26 mouse cellular contexts compared by ENCODE assay signal in genomic region chr13:32235046-32235445, GRCm38 (mm10).
DNase-seq lines count a peak whose midpoint lies in the region; ATAC-seq and TF ChIP-seq lines count a peak whose summit lies in the region.
"Had no signal": no experiment of that assay in that cellular context is flagged by ENCODE, and none has a peak within 500 bp of the region (broad histone marks: within the 10 kb centered on the region; RNA-seq: fewer than 3 reads in every experiment).

No protein-coding gene starts in this region.

- H3K27me3 ChIP-seq in heart, embryonic 16.5 days (ENCODE audit: control insufficient read depth, insufficient read depth, low read length) = no peaks in the 10 kb centered on the region
- no peaks in the 10 kb centered on the region for H3K27me3 ChIP-seq in MEL (ENCODE audit: control insufficient read depth in 1 of 2, insufficient read depth in 2 of 2, low read length in 2 of 2)
- no peaks in the 10 kb centered on the region for H3K27me3 ChIP-seq in liver, embryonic 13.5 days
- H3K27me3 ChIP-seq in liver, embryonic 16.5 days (ENCODE audit: control insufficient read depth, insufficient read depth, low read depth, low read length) = no peaks in the 10 kb centered on the region
- H3K27me3 ChIP-seq: CH12.LX; forebrain, embryonic 13.5 days; heart, embryonic 12.5 days; hindbrain, embryonic 13.5 days had no signal

- peak; percentile 29 to 63 for TF ChIP-seq EP300 in MEL (IDR thresholded peaks at IDR 0.05; ENCODE audit: low read depth in 1 of 2, low read length in 2 of 2)

- intact Hi-C loops in heart, postnatal 14 days (cut with DNase I) = no loop called here

- no peak for DNase-seq in heart, postnatal 14 days
- DNase-seq in MEL (ENCODE audit: low read depth, low spot score) = peak; percentile 57
- peak; percentile 14 for DNase-seq in liver, embryonic 13.5 days
- no peak for DNase-seq in cerebellum, adult 9-10 months
- DNase-seq in spleen, postnatal 4 days (ENCODE audit: low spot score in 2 of 2) = no peak
- DNase-seq: adrenal gland, adult 2 months; adrenal gland, postnatal 14 days; B cell, adult 2 months; cerebellum, adult 11-12 months; cerebellum, adult 8-10 months; cerebellum, postnatal 14 days; gastrocnemius, adult 2 months; gastrocnemius, postnatal 14 days; heart, adult 11 months; heart, postnatal 36 days had no signal

- H3K9me3 ChIP-seq in heart, embryonic 16.5 days (replicated peaks; ENCODE audit: control insufficient read depth, low read length) = no peaks in the 10 kb centered on the region
- no peaks in the 10 kb centered on the region for H3K9me3 ChIP-seq in MEL (replicated peaks; ENCODE audit: insufficient read depth, low read length)
- H3K9me3 ChIP-seq in liver, embryonic 13.5 days (replicated peaks) = no peaks in the 10 kb centered on the region
- H3K9me3 ChIP-seq in liver, embryonic 16.5 days (replicated peaks; ENCODE audit: control insufficient read depth, low read length) = no peaks in the 10 kb centered on the region
- H3K9me3 ChIP-seq: forebrain, embryonic 10.5 days; forebrain, embryonic 13.5 days; G1E; heart, embryonic 12.5 days; hindbrain, embryonic 10.5 days; hindbrain, embryonic 13.5 days had no signal

- H3K9ac ChIP-seq in heart, embryonic 16.5 days (ENCODE audit: low read length) = no peak overlapping the region
- H3K9ac ChIP-seq in MEL (ENCODE audit: control insufficient read depth, low read depth, low read length, poor library complexity, severe bottlenecking) = no peak overlapping the region
- H3K9ac ChIP-seq in liver, embryonic 13.5 days = no peak overlapping the region
- no peak overlapping the region for H3K9ac ChIP-seq in liver, embryonic 16.5 days (ENCODE audit: low read depth, low read length)
- H3K9ac ChIP-seq: forebrain, embryonic 13.5 days; heart, embryonic 12.5 days; hindbrain, embryonic 13.5 days had no signal

- no peaks in the 10 kb centered on the region for H3K36me3 ChIP-seq in heart, embryonic 16.5 days (ENCODE audit: control insufficient read depth, insufficient read depth)
- H3K36me3 ChIP-seq in MEL (ENCODE audit: control insufficient read depth in 1 of 2, insufficient read depth in 2 of 2, low read length in 2 of 2) = peaks cover 0 to 24% of the 10 kb centered on the region in 2 experiments; a peak in 2 of 4 replicates
- no peaks in the 10 kb centered on the region for H3K36me3 ChIP-seq in liver, embryonic 13.5 days
- H3K36me3 ChIP-seq in liver, embryonic 16.5 days (ENCODE audit: control insufficient read depth, insufficient read depth) = no peaks in the 10 kb centered on the region
- H3K36me3 ChIP-seq: forebrain, embryonic 10.5 days; G1E; heart, embryonic 12.5 days; hindbrain, embryonic 10.5 days; hindbrain, embryonic 13.5 days had no signal

- H3K4me1 ChIP-seq in heart, embryonic 16.5 days (ENCODE audit: control insufficient read depth, insufficient read depth, low read length) = peaks cover 9% of the 10 kb centered on the region
- H3K4me1 ChIP-seq in MEL (ENCODE audit: control insufficient read depth in 1 of 2, insufficient read depth in 2 of 2, low read length in 2 of 2) = peaks cover 18 to 19% of the 10 kb centered on the region in 2 experiments
- peaks cover 29% of the 10 kb centered on the region for H3K4me1 ChIP-seq in liver, embryonic 13.5 days (replicated peaks)
- H3K4me1 ChIP-seq in liver, embryonic 16.5 days (ENCODE audit: control insufficient read depth, low read depth, low read length) = peaks cover 10% of the 10 kb centered on the region
- H3K4me1 ChIP-seq: forebrain, embryonic 13.5 days; hindbrain, embryonic 13.5 days had no signal

- H3K27ac ChIP-seq in heart, embryonic 16.5 days (ENCODE audit: low read length) = peak overlapping the region; percentile 42; the same call in 1 of the 2 replicates
- peak overlapping the region; percentile 45; the same call in 1 of the 2 replicates for H3K27ac ChIP-seq in MEL (ENCODE audit: control insufficient read depth, low read depth, low read length)
- H3K27ac ChIP-seq in liver, embryonic 13.5 days = peak overlapping the region; percentile 51; the same call in 1 of the 2 replicates
- H3K27ac ChIP-seq in liver, embryonic 16.5 days (ENCODE audit: low read length) = no peak overlapping the region
- H3K27ac ChIP-seq: forebrain, embryonic 10.5 days; forebrain, embryonic 13.5 days; hindbrain, embryonic 10.5 days; hindbrain, embryonic 13.5 days had no signal

- no peak for TF ChIP-seq RAD21 in MEL (IDR thresholded peaks at IDR 0.05; ENCODE audit: low read depth, low read length)

- H3K4me2 ChIP-seq in heart, embryonic 16.5 days (ENCODE audit: low read depth, low read length) = no peak overlapping the region
- H3K4me2 ChIP-seq in liver, embryonic 13.5 days = peak overlapping the region; percentile 55; the same call in 1 of the 2 replicates
- H3K4me2 ChIP-seq in liver, embryonic 16.5 days (ENCODE audit: low read depth, low read length) = no peak overlapping the region
- H3K4me2 ChIP-seq: forebrain, embryonic 13.5 days; hindbrain, embryonic 13.5 days had no signal

- H3K4me3 ChIP-seq in heart, embryonic 16.5 days (ENCODE audit: low read length) = no peak overlapping the region
- H3K4me3 ChIP-seq in MEL (ENCODE audit: control insufficient read depth in 1 of 2, insufficient read depth in 1 of 2, low read depth in 2 of 2, low read length in 2 of 2) = no peak overlapping the region
- no peak overlapping the region for H3K4me3 ChIP-seq in liver, embryonic 13.5 days (replicated peaks)
- H3K4me3 ChIP-seq in liver, embryonic 16.5 days (ENCODE audit: low read depth, low read length) = no peak overlapping the region
- H3K4me3 ChIP-seq: forebrain, embryonic 10.5 days; forebrain, embryonic 13.5 days; gastrocnemius, adult 2 months; heart, embryonic 12.5 days; hindbrain, embryonic 10.5 days; hindbrain, embryonic 13.5 days had no signal

- WGBS in heart, embryonic 16.5 days = 82% methylated on average over 4 of the region's 4 CpGs
- 25% methylated on average over 4 of the region's 4 CpGs for WGBS in liver, embryonic 13.5 days (ENCODE audit: insufficient replicate concordance)
- WGBS in liver, embryonic 16.5 days (ENCODE audit: insufficient replicate concordance) = 23% methylated on average over 4 of the region's 4 CpGs

- no peak for TF ChIP-seq POLR2A in MEL (IDR thresholded peaks at IDR 0.05; ENCODE audit: control insufficient read depth in 1 of 2, insufficient read depth in 1 of 2, low read depth in 1 of 2, low read length in 2 of 2, poor library complexity in 1 of 2)

- no peak for TF ChIP-seq CTCF in MEL (IDR thresholded peaks at IDR 0.05 in 2 of 3, conservative IDR thresholded peaks at IDR 0.05 in 1 of 3; ENCODE audit: control insufficient read depth in 1 of 3, insufficient read depth in 1 of 3, low read depth in 2 of 3, low read length in 3 of 3, poor library complexity in 1 of 3, severe bottlenecking in 1 of 3)

- no peak for ATAC-seq in heart, embryonic 16.5 days (replicated peaks; ENCODE audit: extremely low read depth, insufficient read depth, low FRiP score)
- peak; percentile 28 for ATAC-seq in liver, embryonic 13.5 days (ENCODE audit: low read depth)
- peak; percentile 26; the same call in 1 of the 2 replicates for ATAC-seq in liver, embryonic 16.5 days (ENCODE audit: low read depth)
- ATAC-seq: forebrain, embryonic 13.5 days; forebrain, embryonic 16.5 days; hindbrain, embryonic 16.5 days had no signal

- H3K79me2 ChIP-seq in MEL (ENCODE audit: control insufficient read depth, insufficient read depth, low read length, poor library complexity) = no peaks in the 10 kb centered on the region

TF ChIP-seq in MEL, 35 proteins besides CTCF, POLR2A, EP300 and RAD21:
- TF ChIP-seq BHLHE40 (IDR thresholded peaks at IDR 0.05; ENCODE audit: borderline replicate concordance, low read depth, low read length) = 0 out of 2 replicates have a peak, but pooled peaks have one; percentile 17
- TF ChIP-seq ETS1 (IDR thresholded peaks at IDR 0.05; ENCODE audit: low read depth, low read length) = peak; percentile 85
- TF ChIP-seq POLR2AphosphoS2 (IDR thresholded peaks at IDR 0.05; ENCODE audit: low read length) = no peak
- peak; percentile 42 for TF ChIP-seq TCF12 (IDR thresholded peaks at IDR 0.05; ENCODE audit: low read depth, low read length)
- no peak for TF ChIP-seq CHD1 (IDR thresholded peaks at IDR 0.05; ENCODE audit: low read depth, low read length)
- TF ChIP-seq GABPA (IDR thresholded peaks at IDR 0.05; ENCODE audit: low read depth, low read length) = no peak
- peak; percentile 71 for TF ChIP-seq GATA1 (IDR thresholded peaks at IDR 0.05; ENCODE audit: low read depth, low read length)
- TF ChIP-seq TAL1 (IDR thresholded peaks at IDR 0.05; ENCODE audit: low read length) = no peak
- TF ChIP-seq TBP (IDR thresholded peaks at IDR 0.05; ENCODE audit: low read depth, low read length) = 0 out of 2 replicates have a peak, but pooled peaks have one; percentile 62
- no peak for TF ChIP-seq MAX (IDR thresholded peaks at IDR 0.05; ENCODE audit: low read length)
- TF ChIP-seq ZMIZ1 (IDR thresholded peaks at IDR 0.05; ENCODE audit: low read depth, low read length) = no peak

Comparison
In these comparisons a context has a peak if more than half of its experiments do, and no peak if none do; other contexts are left out.
1. DNase-seq: peak in MEL (single experiment) and liver, embryonic 13.5 days (single experiment); none in heart, postnatal 14 days (0 of 2), cerebellum, adult 9-10 months (single experiment) and spleen, postnatal 4 days (0 of 2).